Mouse (Mus musculus): ENCODE data around the gene Mllt1. TPM values are rescaled to one million over a fixed set of nuclear protein-coding genes. Genes with fewer than 3 reads are reported as not detected.
"Not testable (repeated sequence)": the region's sequence is repeated elsewhere in the genome, so short reads cannot be mapped to it uniquely, and the experiment has no call there.

Mllt1 gene
- polyA plus RNA-seq, 1 experiment from 2014 or later: 104 TPM

- H3K4me1 ChIP-seq: peaks cover 35% of the 10 kb centered on the region
- H3K27me3 ChIP-seq: no peaks in the 10 kb centered on the region
- H3K9me3 ChIP-seq: no peaks in the 10 kb centered on the region
- no peak overlapping the region for H3K4me3 ChIP-seq
- H3K36me3 ChIP-seq: peaks cover 19% of the 10 kb centered on the region
- no peak overlapping the region for H3K4me2 ChIP-seq (replicated peaks)
- no peak overlapping the region for H3K27ac ChIP-seq (replicated peaks)
- H3K9ac ChIP-seq (replicated peaks): no peak overlapping the region
- WGBS: 94% methylated on average over 8 of the region's 8 CpGs
- ATAC-seq (ENCODE audit: low FRiP score, low read depth): no peak
Measured at GRCm38 (mm10) chr17:56930026-56930425, 5.2 kb downstream of the Mllt1 start.

GRCm38 (mm10) chr17:56929530-56929929 is 5.7 kb downstream of the Mllt1 start:
- Histone ChIP-seq H3K9ac (replicated peaks) (no peak overlapping the region), H3K27me3 (no peaks in the 10 kb centered on the region), H3K4me1 (peaks cover 32% of the 10 kb centered on the region), H3K4me2 (replicated peaks) (no peak overlapping the region), H3K27ac (replicated peaks) (no peak overlapping the region), H3K9me3 (no peaks in the 10 kb centered on the region), H3K36me3 (peaks cover 24% of the 10 kb centered on the region), H3K4me3 (no peak overlapping the region)
- ATAC-seq (ENCODE audit: low FRiP score, low read depth): no peak
- 82% methylated on average over 1 of the region's 1 CpGs for WGBS

- Histone ChIP-seq H3K27ac (replicated peaks) (no peak overlapping the region), H3K36me3 (peaks cover 29% of the 10 kb centered on the region), H3K9me3 (no peaks in the 10 kb centered on the region), H3K4me3 (no peak overlapping the region), H3K9ac (replicated peaks) (no peak overlapping the region), H3K27me3 (no peaks in the 10 kb centered on the region), H3K4me1 (peaks cover 28% of the 10 kb centered on the region), H3K4me2 (replicated peaks) (no peak overlapping the region)
- no peak for ATAC-seq (ENCODE audit: low FRiP score, low read depth)
Measured at GRCm38 (mm10) chr17:56929101-56929500, 6.1 kb downstream of the Mllt1 start.

- H3K27ac ChIP-seq (replicated peaks): no peak overlapping the region
- no peaks in the 10 kb centered on the region for H3K27me3 ChIP-seq
- no peak overlapping the region for H3K4me2 ChIP-seq (replicated peaks)
- H3K9ac ChIP-seq (replicated peaks): no peak overlapping the region
- H3K4me3 ChIP-seq: no peak overlapping the region
- ATAC-seq (ENCODE audit: low FRiP score, low read depth): no peak
- 96% methylated on average over 2 of the region's 2 CpGs for WGBS
- peaks cover 54% of the 10 kb centered on the region for H3K36me3 ChIP-seq
- no peaks in the 10 kb centered on the region for H3K9me3 ChIP-seq
- H3K4me1 ChIP-seq: 0 out of 2 replicates have a peak, but pooled peaks cover 3% of the 10 kb centered on the region
Measured at GRCm38 (mm10) chr17:56925998-56926397, 9.2 kb downstream of the Mllt1 start.

- Histone ChIP-seq H3K36me3 (peaks cover 88% of the 10 kb centered on the region), H3K4me1 (no peaks in the 10 kb centered on the region), H3K9me3 (no peaks in the 10 kb centered on the region), H3K27ac (replicated peaks) (no peak overlapping the region), H3K4me3 (no peak overlapping the region), H3K27me3 (no peaks in the 10 kb centered on the region), H3K9ac (replicated peaks) (no peak overlapping the region), H3K4me2 (replicated peaks) (no peak overlapping the region)
- WGBS: 95% methylated on average over 3 of the region's 3 CpGs
- ATAC-seq (ENCODE audit: low FRiP score, low read depth): no peak
Measured at GRCm38 (mm10) chr17:56919725-56920124, 15.5 kb downstream of the Mllt1 start.

- Histone ChIP-seq H3K4me2 (replicated peaks) (no peak overlapping the region), H3K27ac (replicated peaks) (no peak overlapping the region), H3K27me3 (no peaks in the 10 kb centered on the region), H3K9ac (replicated peaks) (no peak overlapping the region), H3K4me3 (no peak overlapping the region), H3K4me1 (no peaks in the 10 kb centered on the region), H3K9me3 (no peaks in the 10 kb centered on the region), H3K36me3 (peaks cover 88% of the 10 kb centered on the region)
- no peak for ATAC-seq (ENCODE audit: low FRiP score, low read depth)
- WGBS: 90% methylated on average over 2 of the region's 2 CpGs
Measured at GRCm38 (mm10) chr17:56917166-56917565, 18.0 kb downstream of the Mllt1 start.

GRCm38 (mm10) chr17:56913444-56913843 is 21.8 kb downstream of the Mllt1 start:
- Histone ChIP-seq H3K27ac (replicated peaks) (no peak overlapping the region), H3K9ac (replicated peaks) (no peak overlapping the region), H3K27me3 (no peaks in the 10 kb centered on the region), H3K36me3 (peaks cover 87% of the 10 kb centered on the region), H3K4me2 (replicated peaks) (no peak overlapping the region), H3K9me3 (no peaks in the 10 kb centered on the region), H3K4me3 (no peak overlapping the region), H3K4me1 (no peaks in the 10 kb centered on the region)
- no peak for ATAC-seq (ENCODE audit: low FRiP score, low read depth)

GRCm38 (mm10) chr17:56913023-56913422 is 22.2 kb downstream of the Mllt1 start:
- no peaks in the 10 kb centered on the region for H3K9me3 ChIP-seq
- H3K36me3 ChIP-seq: peaks cover 90% of the 10 kb centered on the region
- no peak overlapping the region for H3K4me3 ChIP-seq
- no peak for ATAC-seq (ENCODE audit: low FRiP score, low read depth)
- no peak overlapping the region for H3K9ac ChIP-seq (replicated peaks)
- no peaks in the 10 kb centered on the region for H3K4me1 ChIP-seq
- H3K4me2 ChIP-seq (replicated peaks): no peak overlapping the region
- H3K27me3 ChIP-seq: no peaks in the 10 kb centered on the region
- 87% methylated on average over 3 of the region's 3 CpGs for WGBS
- H3K27ac ChIP-seq (replicated peaks): no peak overlapping the region

- H3K27ac ChIP-seq (replicated peaks); ATAC-seq (ENCODE audit: low FRiP score, low read depth); H3K4me2 ChIP-seq (replicated peaks); H3K4me3 ChIP-seq; H3K9me3 ChIP-seq; H3K9ac ChIP-seq (replicated peaks); H3K27me3 ChIP-seq; H3K4me1 ChIP-seq: not testable (repeated sequence)
- 82% methylated on average over 2 of the region's 2 CpGs for WGBS
- peaks cover 84% of the 10 kb centered on the region for H3K36me3 ChIP-seq
Measured at GRCm38 (mm10) chr17:56909764-56910163, 25.5 kb downstream of the Mllt1 start.

GRCm38 (mm10) chr17:56907887-56908286 is 27.3 kb downstream of the Mllt1 start:
- Histone ChIP-seq H3K9me3 (no peaks in the 10 kb centered on the region), H3K4me2 (replicated peaks) (no peak overlapping the region), H3K27me3 (no peaks in the 10 kb centered on the region), H3K27ac (replicated peaks) (no peak overlapping the region), H3K4me1 (peaks cover 2% of the 10 kb centered on the region; the same call in 1 of the 2 replicates), H3K36me3 (peaks cover 84% of the 10 kb centered on the region), H3K4me3 (no peak overlapping the region), H3K9ac (replicated peaks) (no peak overlapping the region)
- ATAC-seq (ENCODE audit: low FRiP score, low read depth): no peak
- 95% methylated on average over 9 of the region's 9 CpGs for WGBS

- H3K4me3 ChIP-seq: no peak overlapping the region
- no peak overlapping the region for H3K9ac ChIP-seq (replicated peaks)
- H3K9me3 ChIP-seq: no peaks in the 10 kb centered on the region
- H3K27me3 ChIP-seq: no peaks in the 10 kb centered on the region
- 92% methylated on average over 5 of the region's 5 CpGs for WGBS
- ATAC-seq (ENCODE audit: low FRiP score, low read depth): no peak
- H3K27ac ChIP-seq (replicated peaks): no peak overlapping the region
- peaks cover 2% of the 10 kb centered on the region; the same call in 1 of the 2 replicates for H3K4me1 ChIP-seq
- peaks cover 86% of the 10 kb centered on the region for H3K36me3 ChIP-seq
- no peak overlapping the region for H3K4me2 ChIP-seq (replicated peaks)
Measured at GRCm38 (mm10) chr17:56907096-56907495, 28.1 kb downstream of the Mllt1 start.

GRCm38 (mm10) chr17:56906166-56906565 is 29.0 kb downstream of the Mllt1 start:
- no peak overlapping the region for H3K9ac ChIP-seq (replicated peaks)
- peaks cover 86% of the 10 kb centered on the region for H3K36me3 ChIP-seq
- H3K27me3 ChIP-seq: no peaks in the 10 kb centered on the region
- H3K9me3 ChIP-seq: no peaks in the 10 kb centered on the region
- no peak overlapping the region for H3K4me3 ChIP-seq
- peaks cover 2% of the 10 kb centered on the region; the same call in 1 of the 2 replicates for H3K4me1 ChIP-seq
- no peak for ATAC-seq (ENCODE audit: low FRiP score, low read depth)
- no peak overlapping the region for H3K27ac ChIP-seq (replicated peaks)
- H3K4me2 ChIP-seq (replicated peaks): no peak overlapping the region
- WGBS: 92% methylated on average over 3 of the region's 3 CpGs

- Histone ChIP-seq H3K27me3 (no peaks in the 10 kb centered on the region), H3K4me1 (peaks cover 2% of the 10 kb centered on the region; the same call in 1 of the 2 replicates), H3K27ac (replicated peaks) (peak overlapping the region; percentile 30; the same call in 1 of the 2 replicates), H3K4me2 (replicated peaks) (no peak overlapping the region), H3K4me3 (no peak overlapping the region), H3K36me3 (peaks cover 88% of the 10 kb centered on the region), H3K9ac (replicated peaks) (no peak overlapping the region), H3K9me3 (no peaks in the 10 kb centered on the region)
- 75% methylated on average over 5 of the region's 5 CpGs for WGBS
- no peak for ATAC-seq (ENCODE audit: low FRiP score, low read depth)
Measured at GRCm38 (mm10) chr17:56902698-56903097, 32.5 kb downstream of the Mllt1 start.
